Mouse (Mus musculus) right cerebral cortex, adult 2 months (tissue): ENCODE measurements around the gene Ddias.
A peak's percentile ranks its signal among the peaks of the same experiment; 100 is the strongest.

Experiments used
- DNase-seq, 2 experiments: peaks; one replicate each; pipeline ENCODE4 v3.0.0; 2021 to 2022; ENCODE audit warnings: low spot score in 2 of 2

Ddias gene

DNA sequence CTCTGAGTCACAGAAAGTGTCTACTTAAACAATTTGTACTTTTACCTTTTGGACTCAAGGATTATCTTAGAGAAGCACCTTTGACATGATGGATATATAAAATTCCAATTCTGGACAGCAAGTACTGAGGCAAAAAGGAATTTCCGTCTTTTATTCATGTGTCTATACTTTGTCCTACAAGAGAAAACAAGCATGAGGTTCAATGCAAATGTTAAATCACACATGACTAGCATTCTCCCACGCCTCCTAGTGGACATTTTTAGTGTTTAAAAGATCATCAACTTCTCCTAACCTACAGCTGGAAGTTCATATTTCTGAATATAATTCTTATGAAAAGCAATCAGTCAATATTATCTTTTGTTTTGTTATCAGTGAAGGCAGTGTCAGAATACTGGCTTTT is 7.5 kb downstream of the Ddias start:
- DNase-seq, result peak in 1 of 2 experiments; percentile 17

DNA sequence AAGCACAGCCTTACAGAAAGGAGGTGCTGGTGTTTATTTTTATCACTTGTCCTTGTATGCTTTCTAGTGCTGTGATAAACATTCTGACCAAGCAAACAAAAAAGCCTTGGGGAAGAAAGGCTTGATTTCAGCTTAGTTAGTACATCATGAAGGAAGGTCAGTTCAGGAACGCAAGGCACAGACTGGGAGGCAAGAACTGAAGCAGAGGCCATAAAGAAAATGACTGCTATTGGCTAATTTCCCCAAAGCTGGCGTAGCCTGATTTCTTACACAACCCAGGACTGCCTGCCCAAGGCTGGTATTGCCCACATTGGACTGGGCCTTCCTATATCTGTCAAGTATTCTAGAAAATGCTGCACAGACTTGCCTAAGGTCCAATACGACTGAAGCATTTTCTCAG is 25.8 kb downstream of the Ddias start:
- no peak for DNase-seq

DNA sequence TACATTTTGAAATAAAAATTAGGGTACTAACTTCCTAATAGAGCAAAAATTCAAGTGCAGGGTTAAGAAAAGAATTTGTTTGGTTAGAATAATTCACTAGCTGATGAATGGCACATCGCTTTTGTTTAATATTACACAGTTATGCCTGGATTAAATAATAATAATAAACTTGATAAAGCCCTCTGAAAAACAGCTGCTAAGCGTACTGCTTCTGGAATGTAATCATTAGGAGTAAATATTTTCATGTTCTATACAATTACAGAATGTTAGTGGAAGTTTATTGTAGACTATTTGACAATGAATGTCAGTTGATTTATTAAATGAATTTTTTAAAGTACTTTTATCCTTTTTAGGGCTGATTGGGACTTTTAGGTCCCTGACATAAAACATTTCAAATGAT is 31.8 kb downstream of the Ddias start:
- no peak for DNase-seq

DNA sequence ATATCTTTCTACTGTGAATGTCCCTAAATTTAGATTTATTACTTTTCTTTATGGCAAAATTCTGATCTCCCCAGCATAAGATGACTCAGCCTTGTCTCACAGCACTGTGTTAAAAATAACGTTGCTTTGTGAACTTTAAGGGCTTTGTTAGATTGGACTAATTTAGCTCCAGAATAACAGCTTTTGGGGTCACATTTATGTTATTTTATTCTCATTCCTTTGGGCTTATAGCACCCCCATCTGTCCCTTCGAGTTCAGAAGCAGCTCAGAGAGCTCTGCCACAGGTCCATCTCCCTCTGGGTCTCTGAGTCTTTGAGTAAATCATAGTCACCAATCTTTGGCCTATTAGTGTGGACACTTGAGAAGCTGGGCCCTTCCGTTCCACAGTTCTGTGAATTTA is 36.1 kb downstream of the Ddias start:
- peak; percentile 11 to 21 for DNase-seq

DNA sequence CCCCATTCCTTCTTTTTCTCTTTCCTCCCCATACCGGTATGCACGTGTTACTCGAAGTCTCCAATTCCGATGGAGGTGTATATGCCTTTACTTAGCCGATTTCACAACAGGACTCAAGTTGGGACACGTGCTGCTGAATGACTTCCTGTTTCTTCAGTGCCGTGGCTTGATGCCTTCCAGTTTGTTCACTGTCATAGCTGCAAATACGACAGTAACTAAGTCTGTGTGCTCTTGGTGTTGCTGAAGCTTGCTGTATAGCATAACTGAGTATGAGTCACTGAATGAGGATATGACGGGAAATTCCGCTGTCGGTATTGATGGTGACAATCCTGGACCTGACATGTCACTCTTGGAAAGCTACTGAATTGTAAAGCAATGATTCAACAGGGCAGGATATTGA is 36.8 kb downstream of the Ddias start:
- no peak for DNase-seq

DNA sequence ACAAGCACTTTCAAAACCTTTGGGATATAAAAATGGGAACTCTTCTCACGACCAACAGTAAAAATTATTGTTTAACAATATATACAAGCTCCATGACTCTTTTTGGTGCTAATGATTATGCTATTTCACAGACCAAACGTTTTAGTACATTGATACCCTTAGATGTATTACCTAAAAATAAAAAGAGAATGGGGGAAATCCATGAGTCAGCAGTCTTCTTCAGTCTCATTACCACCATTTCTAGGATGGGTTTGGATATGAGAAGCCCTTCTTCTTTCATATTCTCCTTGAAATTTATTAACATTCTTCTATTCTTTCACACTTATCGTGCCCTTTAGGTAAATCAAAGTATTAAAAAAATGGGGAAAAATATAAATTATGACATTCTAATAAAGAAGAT is 37.6 kb downstream of the Ddias start:
- no peak for DNase-seq

DNA sequence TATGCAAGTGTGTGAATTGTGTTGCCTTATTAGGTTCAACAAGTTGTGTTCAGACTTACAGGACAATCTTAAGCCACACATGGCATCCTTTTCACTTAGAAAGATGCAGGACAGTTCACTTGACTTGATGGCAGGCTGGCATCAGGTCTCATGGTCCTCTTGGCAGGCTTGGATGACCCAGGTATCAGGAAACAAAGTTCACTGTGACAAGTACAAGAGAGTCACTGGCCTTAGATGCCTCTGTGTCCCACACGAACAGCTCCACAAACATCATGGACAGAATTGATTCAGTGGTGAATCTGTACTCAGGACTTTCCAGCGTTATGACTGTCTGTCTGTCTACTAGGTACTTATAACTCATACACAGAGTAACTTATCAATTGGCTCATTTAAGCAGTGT is 39.7 kb downstream of the Ddias start:
- no peak for DNase-seq

DNA sequence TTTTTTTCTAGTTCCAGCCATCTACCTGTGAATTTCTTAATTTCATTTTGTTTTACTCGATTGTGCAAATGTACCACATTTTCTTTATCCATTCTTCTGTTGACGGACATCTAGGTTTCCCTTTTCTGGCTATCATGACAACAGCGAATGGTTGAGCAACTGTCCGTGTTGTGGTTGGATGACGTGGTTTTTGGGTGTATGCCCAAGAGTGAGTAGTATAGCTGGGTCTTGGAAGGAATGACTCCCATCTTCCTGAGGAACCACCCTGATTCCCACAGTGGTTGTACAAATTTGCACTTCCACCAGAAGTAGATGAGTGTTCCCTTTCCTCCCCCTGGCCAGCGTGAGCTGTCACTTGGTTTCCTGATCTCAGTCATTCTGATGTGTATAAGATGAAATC is 41.7 kb downstream of the Ddias start:
- no peak for DNase-seq

DNA sequence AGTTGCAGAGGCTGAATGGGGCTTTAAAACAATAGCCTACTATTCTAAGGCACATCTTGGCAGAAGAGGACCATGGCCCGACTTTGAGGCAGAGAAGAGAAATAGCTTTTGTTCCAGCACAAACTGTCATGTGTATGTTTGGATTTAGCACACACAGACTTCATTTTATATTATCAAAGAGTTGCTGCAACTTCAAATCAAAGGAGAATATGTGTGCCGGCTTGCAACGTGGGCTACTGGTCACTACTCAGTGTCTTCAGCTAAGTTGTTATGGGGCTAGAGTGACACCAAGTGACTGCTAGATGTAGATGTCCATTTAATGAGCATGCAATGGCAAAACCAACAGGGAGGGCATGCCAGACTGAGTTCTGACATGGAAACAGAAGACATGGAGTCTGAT is 46.1 kb downstream of the Ddias start:
- DNase-seq, result no peak

DNA sequence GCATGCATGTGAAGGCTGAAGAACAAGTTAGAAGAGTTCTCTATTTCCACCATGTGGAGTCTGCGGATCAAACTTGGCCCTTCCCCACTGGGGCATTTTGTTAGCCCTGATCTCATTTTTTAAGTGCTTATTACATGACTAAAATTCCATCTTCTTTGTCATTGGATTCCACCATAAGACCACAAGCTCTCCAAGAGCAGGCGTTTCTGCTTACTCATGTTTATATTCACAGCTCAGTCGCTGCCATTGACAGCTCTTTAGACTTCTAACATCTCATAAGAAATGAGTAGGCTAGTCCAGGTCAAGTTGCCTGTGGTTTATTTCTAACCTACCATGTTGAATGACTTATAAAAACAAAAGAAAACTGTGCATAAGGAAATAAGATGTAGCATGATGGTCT is 47.8 kb downstream of the Ddias start:
- DNase-seq, result no peak

DNA sequence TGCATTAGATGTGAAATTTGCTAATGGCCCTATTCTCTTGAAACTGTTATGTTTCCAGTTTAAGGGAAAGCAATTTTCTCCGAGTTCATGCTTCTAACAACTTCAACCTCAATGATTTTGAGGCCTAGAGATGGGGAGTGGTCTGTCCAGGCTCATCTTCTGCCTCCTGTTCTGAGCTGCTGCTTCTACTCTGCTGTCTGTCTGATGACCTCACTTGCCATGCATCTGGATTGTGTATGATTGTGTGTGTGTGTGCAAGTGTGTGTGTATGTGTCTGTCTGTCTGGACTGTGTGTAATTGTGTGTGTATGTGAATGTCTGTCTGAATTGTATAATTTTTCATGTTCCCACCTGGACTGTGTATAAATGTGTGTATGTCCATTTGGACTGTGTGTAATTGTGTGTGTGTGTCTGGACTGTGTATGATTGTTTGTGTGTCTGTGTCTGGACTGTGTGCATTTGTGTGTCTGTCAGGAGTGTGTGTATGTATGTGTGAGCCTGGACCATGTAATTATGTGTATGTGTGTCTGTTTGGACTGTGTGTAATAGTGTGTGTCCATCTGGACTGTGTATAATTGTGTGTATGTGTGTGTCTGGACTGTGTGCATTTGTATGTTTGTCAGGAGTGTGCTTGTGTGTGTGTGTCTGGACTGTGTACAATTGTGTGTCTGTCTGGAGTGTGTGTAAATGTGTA is 51.5 kb downstream of the Ddias start:
- no peak for DNase-seq

DNA sequence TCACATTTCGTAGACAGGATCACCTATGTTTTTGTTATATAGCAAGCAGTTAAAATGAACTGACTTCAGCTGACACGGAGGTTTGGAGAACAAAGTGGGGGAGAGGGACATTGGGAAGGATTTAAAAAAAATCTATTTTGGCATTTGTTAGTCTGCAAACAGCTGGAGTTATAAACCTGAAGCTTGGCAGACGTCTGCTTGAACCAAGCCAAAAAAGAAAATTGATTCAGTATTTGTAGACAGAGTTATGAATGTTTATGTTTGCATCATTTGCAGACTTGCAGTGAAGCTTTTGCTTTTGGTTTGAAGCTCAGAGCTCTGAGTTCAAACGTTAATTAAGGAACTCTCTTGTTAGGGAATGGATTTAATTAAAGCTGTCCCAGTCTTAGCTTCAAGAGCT is 52.2 kb downstream of the Ddias start:
- no peak for DNase-seq

DNA sequence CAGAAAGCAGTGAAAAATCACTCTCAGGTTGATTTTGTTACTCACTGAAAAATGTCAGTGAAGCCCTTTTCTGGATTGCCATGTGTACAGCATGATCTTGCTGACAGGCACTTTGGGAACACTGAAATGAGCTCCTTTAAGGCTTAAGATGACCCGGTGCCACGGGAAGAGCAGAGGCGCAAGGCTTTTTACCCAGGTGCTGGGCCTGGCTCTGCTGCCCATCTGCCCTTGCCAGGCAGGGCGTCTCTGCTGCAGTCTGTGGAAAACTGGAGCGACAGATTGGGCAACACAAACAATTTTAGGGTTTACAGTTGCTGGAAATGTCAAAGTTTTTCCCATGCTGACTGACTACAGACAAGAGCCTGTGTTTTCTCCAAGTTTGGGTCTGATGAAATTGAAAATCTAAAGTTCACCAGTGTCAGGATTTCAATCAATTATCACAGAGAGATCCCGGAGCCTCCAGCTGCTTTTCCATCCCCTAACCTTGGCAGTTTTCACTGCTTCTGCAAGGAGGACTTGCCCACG is 53.0 kb downstream of the Ddias start:
- no peak for DNase-seq

DNA sequence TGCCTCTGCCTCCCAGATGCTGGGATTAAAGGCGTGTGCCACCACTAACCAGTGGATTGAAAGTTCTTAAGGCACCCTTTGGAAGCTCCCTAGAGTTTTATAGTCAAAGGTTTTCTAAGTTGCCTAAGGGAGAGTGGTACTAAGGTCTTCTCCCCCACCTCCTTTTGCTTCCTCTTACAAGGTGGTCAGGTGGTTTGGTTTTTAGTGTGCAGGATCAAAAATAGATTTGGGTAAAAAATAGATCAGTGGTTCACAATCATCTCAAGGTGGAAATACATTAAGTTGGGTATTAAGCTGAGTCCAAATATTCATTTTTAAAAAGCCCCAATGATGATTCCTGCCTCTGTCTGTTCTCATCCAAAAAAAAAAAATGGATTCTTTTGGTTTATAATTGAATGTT is 53.6 kb downstream of the Ddias start:
- DNase-seq, result no peak

DNA sequence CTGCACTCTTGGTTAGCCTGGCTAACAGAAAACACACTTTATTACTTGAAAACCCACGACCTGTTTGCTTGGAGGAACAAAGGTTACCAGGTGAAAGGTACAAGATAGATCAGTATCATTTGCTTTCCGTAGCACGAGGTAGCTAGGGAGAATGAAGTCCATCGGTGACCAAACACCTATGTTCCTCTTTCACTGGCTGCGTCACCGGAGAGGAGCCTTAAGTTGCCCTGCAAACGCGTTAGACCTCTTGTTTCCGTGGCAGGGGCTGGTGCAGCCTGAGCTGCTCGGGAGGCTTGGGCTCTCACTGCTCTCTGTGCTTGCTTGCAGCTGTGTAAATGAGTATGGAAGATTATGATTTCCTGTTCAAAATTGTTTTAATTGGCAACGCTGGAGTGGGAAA is 54.4 kb downstream of the Ddias start:
- no peak for DNase-seq

DNA sequence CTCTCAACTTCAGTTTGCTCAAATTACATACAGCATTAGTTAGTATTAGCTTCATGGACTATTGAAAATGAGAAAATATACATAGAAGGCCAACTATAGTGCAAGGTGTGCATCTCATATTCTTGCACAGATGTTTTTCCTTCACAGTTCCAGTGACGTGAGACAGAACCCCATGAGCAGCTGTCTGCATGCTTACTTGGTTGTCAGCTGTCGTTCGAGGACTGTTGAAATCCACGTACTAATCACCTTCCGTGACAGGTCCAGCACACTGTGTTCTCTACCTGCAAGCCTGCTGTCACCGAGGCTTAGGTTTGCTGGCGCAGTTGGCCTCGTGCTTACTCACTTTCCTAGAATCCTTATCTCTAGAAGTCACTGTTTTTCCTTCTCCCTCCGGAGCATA is 56.2 kb downstream of the Ddias start:
- DNase-seq, result no peak

DNA sequence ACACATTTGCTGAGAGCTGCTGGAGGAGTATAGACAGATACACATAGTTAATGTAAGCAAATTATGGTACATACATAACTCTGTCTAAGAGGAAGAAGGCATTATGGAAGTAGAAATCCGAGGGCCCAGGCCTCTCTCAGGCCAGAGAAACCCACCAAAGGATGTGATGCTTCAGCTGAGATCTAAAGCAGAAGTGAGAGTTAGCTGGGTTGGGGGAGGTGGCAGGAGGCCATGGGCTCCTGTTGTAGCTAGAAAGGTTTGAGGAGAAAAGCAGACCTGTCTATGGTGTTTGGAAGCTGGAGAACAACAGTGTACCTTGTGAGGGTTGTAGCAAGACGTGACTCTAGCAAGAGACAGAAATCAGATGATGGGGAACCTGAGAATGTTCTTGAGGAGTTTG is 56.8 kb downstream of the Ddias start:
- DNase-seq, result no peak

DNA sequence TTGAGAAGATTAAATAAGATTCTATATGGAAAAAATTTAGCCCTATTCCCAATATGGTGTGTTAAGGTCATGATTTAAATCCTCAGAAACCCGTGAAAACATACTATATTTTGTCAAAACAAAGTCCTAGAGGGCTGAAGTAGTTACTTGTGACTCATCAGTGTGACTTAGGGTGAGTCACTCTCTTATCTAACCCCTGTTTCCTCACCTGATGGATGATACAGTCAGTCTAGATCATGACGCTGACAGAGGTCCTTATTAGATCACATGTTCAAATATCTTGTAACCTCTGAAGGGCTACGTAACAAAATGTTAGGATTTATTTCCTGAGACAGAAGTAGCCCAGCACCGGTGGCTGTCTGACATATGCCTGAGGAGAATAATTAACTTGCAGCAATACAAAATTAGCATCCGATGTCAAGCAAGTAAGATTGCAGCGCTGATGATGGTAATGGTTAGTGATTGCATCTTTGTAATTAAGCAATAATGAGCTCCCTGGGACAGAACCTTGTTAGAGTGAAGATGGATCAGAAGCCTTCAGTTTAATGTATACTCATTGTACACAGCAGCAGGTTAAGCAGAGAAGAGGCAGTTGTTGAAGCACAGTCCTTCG is 62.3 kb downstream of the Ddias start:
- no peak for DNase-seq
